Mouse (Mus musculus) intestine, postnatal 0 days (tissue): ENCODE measurements around the gene Dtx1. TPM values are rescaled to one million over a fixed set of nuclear protein-coding genes. Genes with fewer than 3 reads are reported as not detected.

ENCODE experiments used
- ATAC-seq: fragments of 200-750 bp; cut with Nextera tagmentation; 2 replicates; pipeline ENCODE4 v1.8.0; 2017; ENCODE audit warnings: mild to moderate bottlenecking, moderate TSS enrichment, moderate library complexity
- H3K27ac ChIP-seq: fragments of 300-500 bp; sonication (generic); 2 replicates; pipeline ENCODE4 v1.5.1; 2014; ENCODE audit warnings: mild to moderate bottlenecking, low read depth, low read length, moderate library complexity
- H3K27me3 ChIP-seq: fragments of 300-500 bp; sonication (generic); replicated peaks from 2 replicates; pipeline ENCODE4 v1.6.1; 2014; ENCODE audit warnings: low read length, mixed read lengths; ENCODE audit not compliant: control insufficient read depth, insufficient read depth
- H3K36me3 ChIP-seq: fragments of 300-500 bp; sonication (generic); 2 replicates; pipeline ENCODE4 v1.6.1; 2014; ENCODE audit warnings: mild to moderate bottlenecking, moderate library complexity; ENCODE audit not compliant: control insufficient read depth, insufficient read depth
- H3K4me1 ChIP-seq: fragments of 300-500 bp; sonication (generic); replicated peaks from 2 replicates; pipeline ENCODE4 v1.6.1; 2014; ENCODE audit warnings: antibody characterized with exemption, low read length, mixed read lengths; ENCODE audit not compliant: control insufficient read depth, insufficient read depth
- H3K4me2 ChIP-seq: fragments of 300-500 bp; sonication (generic); replicated peaks from 2 replicates; pipeline ENCODE4 v1.6.1; 2014; ENCODE audit warnings: low read depth, mild to moderate bottlenecking, moderate library complexity
- H3K4me3 ChIP-seq: fragments of 300-500 bp; sonication (generic); 2 replicates; pipeline ENCODE4 v1.5.1; 2014; ENCODE audit warnings: low read depth, low read length
- H3K9ac ChIP-seq: fragments of 300-500 bp; sonication (generic); 2 replicates; pipeline ENCODE4 v1.6.1; 2014; ENCODE audit warnings: mild to moderate bottlenecking, low read depth, low read length
- H3K9me3 ChIP-seq: fragments of 300-500 bp; sonication (generic); 2 replicates; pipeline ENCODE4 v1.6.1; 2016; ENCODE audit warnings: mixed run types; ENCODE audit not compliant: control insufficient read depth
- CTCF ChIP-seq: sonication (generic); IDR thresholded peaks from 2 replicates; pipeline ENCODE4 v1.5.1; 2016; ENCODE audit warnings: low read depth, mild to moderate bottlenecking, control low read depth, antibody characterized with exemption, moderate library complexity
- WGBS: fragments of 180-500 bp; shearing (Covaris S2); extraction: QIAGEN DNeasy Blood & Tissue Kit; methylation state at CpG from one replicate; pipeline ENCODE4 v1.1.7; 2014; 5-methylcytosine and 5-hydroxymethylcytosine counted together
- polyA plus RNA-seq: library from polyadenylated mRNA; unstranded; fragments of >200 nt; fragmentation: Nextera tagmentation; extraction: Ambion mirVana; gene quantifications from 2 replicates; pipeline ENCODE4 v1.2.1, GENCODE M21; 2015

Gene Dtx1
- polyA plus RNA-seq, 1 experiment from 2014 or later: 2.3 TPM

DNA sequence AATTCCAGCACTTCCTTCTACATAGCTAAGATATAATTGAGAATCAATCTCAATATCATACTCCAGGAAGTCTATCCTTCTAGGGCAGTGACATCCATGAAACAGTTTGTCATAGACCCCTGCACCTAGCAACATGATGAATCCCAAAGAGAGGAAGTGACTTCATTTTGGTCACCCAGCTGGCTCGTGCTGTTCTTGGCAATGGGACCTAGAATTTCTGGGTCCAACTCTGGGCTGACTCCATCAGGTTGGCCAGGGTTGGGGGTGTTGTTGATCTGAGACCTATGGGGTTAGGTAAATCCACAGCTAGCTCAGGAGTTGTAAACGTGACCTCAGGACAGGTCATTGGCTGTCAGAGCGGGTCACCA lies 24.3 kb downstream of the Dtx1 start:
- Histone ChIP-seq H3K4me2 (no peak overlapping the region), H3K9ac (no peak overlapping the region), H3K4me1 (no peaks in the 10 kb centered on the region), H3K27me3 (peaks cover 15% of the 10 kb centered on the region; the same call in 1 of the 2 replicates), H3K4me3 (no peak overlapping the region), H3K36me3 (no peaks in the 10 kb centered on the region), H3K9me3 (no peaks in the 10 kb centered on the region), H3K27ac (no peak overlapping the region)
- TF ChIP-seq CTCF: no peak
- ATAC-seq: no peak
- WGBS: 70% methylated on average over 3 of the region's 3 CpGs

DNA sequence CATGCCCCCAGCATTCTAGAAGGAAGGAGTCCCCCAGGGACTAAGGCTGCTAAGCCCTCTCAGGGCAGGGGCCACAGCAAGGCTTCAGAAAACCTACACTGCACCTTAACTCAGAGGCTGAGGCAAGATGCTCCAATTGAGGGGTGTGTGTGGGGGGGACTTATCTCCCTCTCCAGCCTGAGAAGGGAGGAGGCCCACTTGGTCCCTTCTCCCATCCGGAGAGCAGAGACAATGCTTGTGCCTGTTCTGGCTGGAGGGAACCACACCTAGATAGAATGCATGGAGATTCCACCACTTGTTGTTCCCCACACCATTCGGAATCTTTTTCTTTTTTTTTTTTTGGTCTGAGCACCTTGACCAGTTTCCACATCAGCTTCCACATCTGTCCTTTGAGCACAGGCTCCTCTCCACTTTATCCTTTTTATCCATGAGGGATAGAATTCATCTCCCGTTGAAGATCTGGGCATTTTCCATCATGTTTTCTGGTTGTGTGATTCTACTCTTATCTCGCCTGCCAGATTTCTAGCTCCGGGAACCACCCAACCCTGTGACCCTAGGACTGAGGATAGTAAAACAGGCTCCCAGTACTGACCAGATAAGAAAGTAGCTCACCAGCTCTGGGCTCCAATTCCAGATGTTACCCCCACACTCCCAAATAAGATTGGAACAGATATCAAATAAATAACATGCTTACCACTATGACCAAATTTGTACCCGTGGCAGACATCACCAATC lies 24.8 kb downstream of the Dtx1 start:
- WGBS: 62% methylated on average over 6 of the region's 6 CpGs
- Histone ChIP-seq H3K27ac (no peak overlapping the region), H3K9ac (no peak overlapping the region), H3K4me2 (no peak overlapping the region), H3K27me3 (peaks cover 21% of the 10 kb centered on the region; the same call in 1 of the 2 replicates), H3K4me1 (no peaks in the 10 kb centered on the region), H3K36me3 (no peaks in the 10 kb centered on the region), H3K4me3 (no peak overlapping the region), H3K9me3 (no peaks in the 10 kb centered on the region)
- TF ChIP-seq CTCF: no peak
- no peak for ATAC-seq

DNA sequence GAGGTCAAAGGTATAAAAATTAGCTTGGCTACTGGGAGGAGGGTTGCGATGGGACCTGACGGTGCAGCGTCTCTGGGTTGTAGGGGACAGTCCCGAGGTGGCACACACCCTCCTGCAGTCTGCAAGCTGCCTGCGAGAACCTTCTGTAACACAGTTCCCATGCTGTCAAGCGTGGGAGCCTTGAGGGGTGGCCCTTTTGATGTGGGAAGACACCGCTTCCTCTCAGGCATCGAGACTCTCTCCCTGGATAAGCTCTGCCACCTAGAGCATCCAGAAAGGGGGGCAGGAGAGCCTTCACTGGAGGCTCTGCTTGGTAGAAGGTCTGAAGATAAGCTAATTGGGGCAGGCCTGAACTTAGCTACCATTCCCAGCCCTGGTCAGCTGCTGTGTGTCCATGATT lies 26.0 kb downstream of the Dtx1 start:
- Histone ChIP-seq H3K36me3 (no peaks in the 10 kb centered on the region), H3K27ac (no peak overlapping the region), H3K4me3 (no peak overlapping the region), H3K27me3 (peaks cover 21% of the 10 kb centered on the region; the same call in 1 of the 2 replicates), H3K9me3 (no peaks in the 10 kb centered on the region), H3K9ac (no peak overlapping the region), H3K4me2 (no peak overlapping the region), H3K4me1 (no peaks in the 10 kb centered on the region)
- no peak for TF ChIP-seq CTCF
- ATAC-seq: no peak
- 75% methylated on average over 8 of the region's 8 CpGs for WGBS

- ATAC-seq: no peak
- no peak overlapping the region for H3K4me3 ChIP-seq
- no peak for TF ChIP-seq CTCF
- H3K9me3 ChIP-seq: no peaks in the 10 kb centered on the region
- H3K4me2 ChIP-seq: no peak overlapping the region
- no peak overlapping the region for H3K27ac ChIP-seq
- H3K27me3 ChIP-seq: peaks cover 21% of the 10 kb centered on the region; the same call in 1 of the 2 replicates
- H3K9ac ChIP-seq: no peak overlapping the region
- 13% methylated on average over 24 of the region's 24 CpGs for WGBS
- no peaks in the 10 kb centered on the region for H3K4me1 ChIP-seq
- H3K36me3 ChIP-seq: no peaks in the 10 kb centered on the region
Measured at GRCm38 (mm10) chr5:120682982-120683771, 28.6 kb downstream of the Dtx1 start.

DNA sequence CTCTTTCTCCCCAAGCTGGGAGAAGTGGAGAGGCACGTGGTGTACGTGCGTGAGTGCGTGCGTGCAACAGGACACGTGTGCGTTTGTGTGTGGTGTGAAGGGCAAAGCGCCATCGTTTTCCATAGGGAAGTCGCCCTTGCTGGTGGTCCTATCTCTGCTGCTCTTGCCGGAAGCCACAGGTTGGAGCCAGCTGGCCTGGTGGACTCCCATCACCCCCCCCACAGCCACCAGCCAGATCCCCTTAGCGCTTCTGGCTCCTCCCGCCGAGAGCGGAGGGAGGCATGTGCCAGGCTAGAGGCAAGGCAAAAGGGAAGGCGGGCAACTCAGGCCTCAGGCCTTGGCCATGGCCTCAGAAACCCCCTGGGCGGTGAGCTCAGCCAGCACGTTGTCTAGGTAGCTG lies 30.8 kb downstream of the Dtx1 start:
- peaks cover 21% of the 10 kb centered on the region; the same call in 1 of the 2 replicates for H3K27me3 ChIP-seq
- no peak overlapping the region for H3K4me2 ChIP-seq
- no peak overlapping the region for H3K9ac ChIP-seq
- H3K9me3 ChIP-seq: no peaks in the 10 kb centered on the region
- no peak overlapping the region for H3K27ac ChIP-seq
- no peaks in the 10 kb centered on the region for H3K4me1 ChIP-seq
- no peak overlapping the region for H3K4me3 ChIP-seq
- ATAC-seq: no peak
- H3K36me3 ChIP-seq: no peaks in the 10 kb centered on the region
- TF ChIP-seq CTCF: no peak
- 90% methylated on average over 18 of the region's 18 CpGs for WGBS
